Mouse (Mus musculus): Measurements from ENCODE around the gene Ccnb2.

Gene Ccnb2

DNA sequence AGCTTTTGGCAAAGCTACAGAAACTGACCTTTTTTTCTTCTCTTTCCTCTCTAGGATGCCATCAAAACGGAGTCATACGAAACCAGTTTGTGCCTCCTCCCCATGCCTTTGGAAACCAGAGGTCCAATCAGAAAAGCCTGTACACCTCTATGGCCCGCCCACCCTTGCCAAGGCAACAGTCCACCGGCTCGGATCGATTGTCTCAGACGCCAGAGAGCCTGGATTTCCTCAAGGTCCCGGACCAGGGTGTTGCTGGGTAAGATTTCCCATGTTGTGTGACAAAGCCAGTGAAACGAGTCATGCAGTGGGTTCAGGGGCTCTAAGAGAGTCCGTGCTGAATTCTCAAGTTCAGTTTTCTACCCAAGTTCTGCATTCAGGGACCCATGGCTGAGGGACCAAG, 37.6 kb downstream of the Ccnb2 start:
- no peak for DNase-seq (ENCODE audit: low spot score)

DNA sequence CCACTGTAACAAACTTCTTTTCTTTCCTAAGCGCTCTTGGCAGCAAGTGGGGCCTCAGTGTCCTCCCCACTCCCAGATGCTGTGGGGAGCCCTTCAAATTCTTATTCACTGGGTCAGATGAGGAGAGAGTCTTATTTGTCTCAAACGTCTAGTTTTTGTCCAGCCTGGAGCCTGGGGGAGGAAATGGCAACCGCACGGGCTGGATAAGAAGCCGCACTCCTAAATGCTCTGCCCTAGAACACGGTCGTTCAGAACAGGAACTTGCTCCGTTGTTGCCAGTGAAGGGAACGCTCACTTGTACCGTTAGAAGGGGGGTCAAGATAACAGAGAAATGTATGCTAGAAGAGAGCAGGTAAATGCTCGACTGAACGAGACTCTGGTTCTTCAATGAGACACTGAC, 39.3 kb downstream of the Ccnb2 start:
- DNase-seq (ENCODE audit: low spot score): no peak

DNA sequence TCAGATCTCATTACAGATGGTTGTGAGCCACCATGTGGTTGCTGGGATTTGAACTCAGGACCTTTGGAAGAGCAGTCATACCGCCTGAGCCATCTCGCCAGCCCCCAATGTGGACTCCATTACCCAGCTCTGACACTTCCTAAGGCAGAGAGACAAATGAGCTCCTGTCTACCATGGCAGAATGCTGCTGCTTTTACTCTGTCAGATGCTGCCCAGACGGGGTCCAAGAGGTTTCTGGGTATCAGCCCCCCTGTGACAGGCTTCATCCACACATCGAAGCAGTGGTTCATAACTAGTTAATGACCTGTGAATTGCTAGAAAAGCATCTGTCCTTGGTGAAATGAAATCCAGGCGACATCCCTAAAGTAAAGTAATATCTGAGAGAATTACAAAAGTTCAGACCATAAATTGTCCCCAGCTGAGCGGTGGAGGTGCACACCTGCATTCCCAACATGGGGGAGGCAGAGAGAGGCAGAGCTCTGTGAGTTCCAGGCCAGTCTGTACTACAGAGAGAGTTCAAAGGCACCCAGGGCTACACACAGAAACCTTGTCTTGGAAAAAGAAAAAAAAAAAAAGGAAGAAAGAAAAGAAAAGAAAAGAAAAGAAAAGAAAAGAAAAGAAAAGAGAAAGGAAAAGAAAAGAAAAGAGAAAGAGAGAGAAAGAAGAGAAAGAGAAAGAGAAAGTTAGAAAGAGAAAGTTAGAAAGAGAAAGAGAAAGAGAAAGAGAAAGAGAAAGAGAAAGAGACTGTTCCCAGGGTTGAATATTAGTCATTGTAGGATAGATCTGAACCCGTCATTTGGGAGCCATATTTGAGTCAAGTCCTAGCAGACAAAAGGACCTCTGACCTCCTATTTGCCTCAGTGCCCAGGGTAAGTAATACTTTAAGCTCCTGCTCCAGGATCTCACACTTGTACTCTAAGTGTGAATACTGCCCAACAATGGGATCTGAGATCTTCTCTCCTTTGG, 41.6 kb downstream of the Ccnb2 start:
- DNase-seq (ENCODE audit: low spot score): no peak

DNA sequence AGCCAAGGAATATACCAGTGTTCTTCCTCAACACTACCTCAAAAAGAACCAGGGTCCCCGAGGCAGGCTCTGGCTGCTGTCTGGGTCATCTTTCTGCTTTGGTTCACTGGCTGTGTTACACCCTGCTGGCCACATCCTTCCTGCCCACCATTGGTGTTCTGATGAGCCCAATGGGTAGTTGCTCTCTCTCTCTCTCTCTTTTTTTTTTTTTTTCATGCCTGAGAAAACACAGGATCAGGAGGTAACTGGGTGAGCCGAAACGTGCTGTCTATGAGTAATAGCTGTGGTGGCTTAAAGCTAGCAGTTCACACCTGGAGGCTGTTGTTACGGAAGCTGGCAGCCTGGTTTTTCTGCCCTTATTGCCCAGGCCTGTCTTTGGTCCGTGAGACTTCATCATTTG, 49.7 kb downstream of the Ccnb2 start:
- DNase-seq (ENCODE audit: low spot score): no peak

DNA sequence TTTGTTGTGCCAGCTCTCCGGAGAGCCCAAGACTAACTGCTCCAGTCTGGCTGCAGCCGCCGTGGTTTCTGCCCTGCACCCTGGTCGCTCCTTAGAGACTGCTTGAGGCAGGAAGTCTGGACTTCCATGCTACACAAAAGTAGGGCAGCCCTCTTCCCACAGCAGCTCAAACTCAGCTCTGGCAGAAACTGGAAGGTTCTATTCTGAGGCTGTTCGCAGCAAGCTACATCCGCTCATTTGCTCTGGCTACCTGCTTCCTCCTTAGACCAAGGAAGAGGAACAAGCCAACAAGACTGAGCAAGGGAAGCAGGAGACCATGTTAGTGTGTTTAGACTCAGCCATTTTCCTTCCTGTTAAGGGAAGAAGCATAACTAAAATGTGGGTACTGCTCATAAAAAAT, 54.4 kb downstream of the Ccnb2 start:
- no peak for DNase-seq (ENCODE audit: low spot score)

DNA sequence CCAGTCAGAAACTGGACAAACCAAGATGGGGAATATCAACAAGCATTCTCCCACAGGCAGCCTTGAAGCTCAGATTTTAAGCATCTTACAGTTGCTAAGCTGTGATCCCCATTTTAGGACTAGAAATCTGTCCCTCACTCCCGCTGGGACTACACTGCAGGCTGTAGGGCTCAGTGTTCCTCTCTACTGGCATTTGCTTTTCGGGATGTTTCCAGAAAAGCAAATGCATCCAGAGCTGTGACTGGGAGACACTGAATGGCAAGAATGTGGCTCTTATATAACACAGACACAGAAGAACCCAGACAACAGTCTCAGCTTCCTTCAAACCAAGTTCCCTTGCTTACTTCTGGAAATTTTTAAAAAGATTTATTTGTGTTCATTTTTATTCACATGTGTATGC, 55.4 kb downstream of the Ccnb2 start:
- no peak for DNase-seq (ENCODE audit: low spot score)

DNA sequence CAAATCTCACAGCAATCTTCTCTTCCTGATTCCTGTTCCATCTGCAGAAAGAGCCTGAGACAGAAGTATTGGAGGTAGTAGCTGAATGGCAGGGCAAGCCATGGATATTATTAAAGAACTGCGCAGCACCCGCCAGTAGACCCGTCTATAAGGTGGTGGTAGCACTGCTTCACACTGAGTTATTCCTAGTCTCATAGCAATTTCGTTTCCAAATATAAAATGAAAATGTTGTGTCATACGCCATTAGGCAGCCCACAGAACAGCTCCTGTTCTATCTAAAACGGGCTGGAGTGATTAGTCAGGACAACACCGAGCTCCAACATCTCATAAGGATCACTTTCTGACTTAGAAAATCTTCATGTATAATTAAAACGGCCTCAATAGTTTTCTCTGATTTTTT, 56.6 kb downstream of the Ccnb2 start:
- DNase-seq (ENCODE audit: low spot score): no peak

DNA sequence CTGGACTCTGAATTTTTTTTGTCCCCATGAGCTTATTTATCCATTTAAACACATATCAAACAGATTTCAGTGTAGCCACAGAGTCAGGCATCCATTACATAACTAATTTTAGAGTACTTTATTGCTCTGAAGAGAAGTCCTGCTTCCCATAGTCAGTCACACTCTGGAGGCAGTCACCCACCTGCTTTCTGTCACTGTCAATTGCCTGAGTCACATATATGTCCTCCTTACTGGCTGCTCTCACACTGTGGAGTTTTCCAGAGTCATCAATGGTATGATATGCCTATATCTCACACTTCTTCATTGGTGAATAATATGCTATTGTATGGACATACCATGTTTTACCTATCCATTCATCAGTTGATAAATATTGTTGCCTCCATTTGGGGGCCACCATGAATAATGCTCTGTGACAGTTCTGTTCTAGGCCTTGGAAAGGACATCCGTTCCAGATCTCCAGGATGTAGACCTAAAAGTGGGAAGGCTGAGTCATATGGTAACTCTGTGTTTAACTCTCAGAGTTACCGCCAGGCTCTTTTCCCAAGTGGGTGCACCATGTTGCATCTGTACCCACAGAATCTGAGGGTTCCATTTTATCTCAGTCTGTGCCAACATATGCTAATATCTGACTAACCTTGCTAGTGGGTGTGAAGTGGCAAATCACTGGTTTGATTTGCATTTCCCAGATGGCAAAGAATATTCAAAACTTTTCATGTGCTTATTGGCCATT, 61.8 kb downstream of the Ccnb2 start:
- no peak for DNase-seq (ENCODE audit: low spot score)
